Mouse (Mus musculus) adrenal gland, adult 8-10 months (tissue): ENCODE results near the gene Bclaf3. TPM values are rescaled to one million over a fixed set of nuclear protein-coding genes. Genes with fewer than 3 reads are reported as not detected.
A peak's percentile ranks its signal among the peaks of the same experiment; 100 is the strongest.

Experiments
- DNase-seq: peaks from one replicate; pipeline ENCODE4 v3.0.0; 2022
- total RNA-seq, 4 experiments: library from RNA; stranded (reverse); gene quantifications; 2 replicates each; pipeline ENCODE4 v1.2.4; 2022

The Bclaf3 gene
- total RNA-seq, 4 experiments from 2014 or later, result 8.2 to 12.9 (median 10.6) TPM

DNA sequence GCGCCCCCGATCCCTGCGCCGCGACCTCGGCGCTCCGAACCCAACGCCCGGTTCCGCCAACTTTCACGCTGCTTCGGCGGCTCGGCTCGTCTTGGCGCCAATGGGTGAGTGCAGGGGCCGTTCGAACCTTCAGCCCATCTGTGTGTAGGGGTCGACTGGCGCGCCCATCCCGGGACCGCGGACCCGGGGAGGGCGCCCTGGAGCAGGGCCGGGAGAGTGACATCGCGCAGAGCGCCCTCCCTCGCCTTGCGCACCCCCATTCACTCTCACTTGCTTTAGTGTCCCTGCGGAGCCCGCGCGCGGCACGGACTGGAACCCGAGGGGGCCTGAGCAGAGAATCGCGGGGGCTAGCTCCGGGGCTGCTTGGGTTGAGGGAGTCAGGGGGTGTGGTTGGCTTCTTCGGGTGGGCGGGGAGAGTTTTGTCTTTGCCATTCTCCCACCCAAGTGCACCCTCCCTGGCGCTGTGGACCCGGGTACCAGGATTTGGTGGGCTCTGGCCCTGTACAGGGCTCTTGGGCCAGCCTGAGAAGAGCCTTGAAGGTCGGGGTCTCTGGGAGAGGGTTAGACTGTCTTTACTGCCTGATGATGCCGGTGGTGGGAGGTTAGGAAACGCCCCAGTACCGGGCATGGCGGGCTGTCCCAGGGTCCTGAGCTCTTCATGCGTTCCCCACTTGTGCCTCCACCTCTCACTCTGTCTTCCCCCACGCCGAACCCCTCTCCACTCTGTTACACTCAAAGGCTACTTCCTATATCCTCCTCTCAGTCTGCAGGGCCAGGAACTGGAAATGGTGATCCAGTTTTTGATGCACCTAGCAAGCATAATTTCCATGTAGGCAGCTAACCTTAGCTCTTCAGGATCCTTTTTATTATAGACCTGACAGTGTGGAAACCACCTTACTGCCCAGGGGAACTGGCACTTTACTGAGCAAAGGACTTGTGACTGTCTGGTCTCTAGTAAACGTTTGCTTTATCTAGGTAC lies 101.4 kb downstream of the Bclaf3 start:
- peak; percentile 8 for DNase-seq

DNA sequence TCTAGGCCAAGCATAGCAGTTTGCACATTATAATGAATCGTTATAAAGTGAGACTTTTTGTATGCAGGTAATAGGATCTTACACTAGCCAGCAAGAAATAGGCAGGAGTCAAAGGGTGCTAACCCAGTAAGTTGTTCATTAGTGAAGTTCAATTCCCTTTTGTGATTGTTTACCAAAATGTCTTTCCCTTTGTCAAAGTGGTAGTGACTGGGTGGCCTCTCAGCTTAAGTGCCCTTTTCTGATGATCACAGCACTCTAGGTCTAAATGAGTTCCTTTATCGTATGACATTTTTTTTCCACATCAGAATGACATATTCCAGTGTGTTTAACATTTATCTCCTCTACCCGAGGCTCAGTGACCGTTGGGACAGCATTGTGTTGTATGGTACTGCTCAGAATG lies 102.1 kb downstream of the Bclaf3 start:
- no peak for DNase-seq

DNA sequence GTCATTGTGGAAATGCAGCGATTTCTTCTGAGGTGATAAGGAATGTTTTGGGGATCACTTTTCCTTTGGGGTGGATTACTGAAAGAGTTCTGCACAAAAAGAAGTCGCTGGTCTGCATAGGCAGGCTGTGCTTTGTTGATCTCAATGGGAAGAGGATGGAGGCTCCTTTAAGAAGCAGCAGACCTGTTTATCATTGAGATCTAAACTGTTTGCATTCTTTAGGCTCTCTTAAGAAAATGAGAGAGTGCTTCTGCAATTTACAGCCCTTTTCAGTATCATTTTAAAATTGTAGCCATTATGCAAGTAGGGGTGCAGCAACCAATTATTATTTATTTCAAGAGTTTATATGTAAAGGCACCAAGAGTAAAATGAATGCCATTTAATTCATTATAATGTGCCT lies 102.7 kb downstream of the Bclaf3 start:
- DNase-seq, result no peak

GRCm38 (mm10) chrX:159638500-159639227 lies 112.2 kb downstream of the Bclaf3 start:
- DNase-seq, result no peak

GRCm38 (mm10) chrX:159639991-159640390 lies 113.5 kb downstream of the Bclaf3 start:
- no peak for DNase-seq

Other genes with a start within 250 kb of the Bclaf3 start
- gene Eif1ax, start 154.5 kb upstream of the Bclaf3 start, total RNA-seq, result 100 to 1,000 TPM in 1 of 4 experiments, 10 to 100 TPM in 3; 68.9 to 106 (median 84.4) TPM
- gene Map7d2, start 112.1 kb upstream of the Bclaf3 start, total RNA-seq, result 1 to 10 TPM; 3.1 to 5.7 (median 4.5) TPM
- 10 to 100 TPM; 13.0 to 21.5 (median 19.5) TPM for gene Sh3kbp1, start 100.6 kb downstream of the Bclaf3 start, total RNA-seq